Mouse (Mus musculus) midbrain, embryonic 12.5 days (tissue): ENCODE results near the gene Plxdc2. TPM values are rescaled to one million over a fixed set of nuclear protein-coding genes. Genes with fewer than 3 reads are reported as not detected.
"Not testable (repeated sequence)": the region's sequence is repeated elsewhere in the genome, so short reads cannot be mapped to it uniquely, and the experiment has no call there.

Experiments
- ATAC-seq: fragments of 200-750 bp; cut with Nextera tagmentation; 2 replicates; pipeline ENCODE4 v1.8.0; 2017; ENCODE audit warnings: low read depth, moderate TSS enrichment, moderate library complexity; ENCODE audit not compliant: low FRiP score
- H3K27ac ChIP-seq: fragments of 300-500 bp; sonication (generic); replicated peaks from 2 replicates; pipeline ENCODE4 v1.5.1; 2016; ENCODE audit warnings: mild to moderate bottlenecking
- H3K27me3 ChIP-seq: fragments of 300-500 bp; sonication (generic); 2 replicates; pipeline ENCODE4 v1.6.1; 2016; ENCODE audit warnings: mild to moderate bottlenecking
- H3K36me3 ChIP-seq: fragments of 300-500 bp; sonication (generic); 2 replicates; pipeline ENCODE4 v1.6.1; 2016
- H3K4me1 ChIP-seq: fragments of 300-500 bp; sonication (generic); 2 replicates; pipeline ENCODE4 v1.6.1; 2016
- H3K4me2 ChIP-seq: fragments of 300-500 bp; sonication (generic); replicated peaks from 2 replicates; pipeline ENCODE4 v1.6.1; 2016; ENCODE audit warnings: mild to moderate bottlenecking, moderate library complexity
- H3K4me3 ChIP-seq: fragments of 300-500 bp; sonication (generic); 2 replicates; pipeline ENCODE4 v1.5.1; 2016; ENCODE audit warnings: mild to moderate bottlenecking
- H3K9ac ChIP-seq: fragments of 300-500 bp; sonication (generic); replicated peaks from 2 replicates; pipeline ENCODE4 v1.6.1; 2016; ENCODE audit warnings: mild to moderate bottlenecking, moderate library complexity
- H3K9me3 ChIP-seq: fragments of 300-500 bp; sonication (generic); 2 replicates; pipeline ENCODE4 v1.6.1; 2016; ENCODE audit warnings: mild to moderate bottlenecking
- WGBS: fragments of 180-500 bp; shearing (Covaris S2); methylation state at CpG from one replicate; pipeline ENCODE4 v1.1.7; 2016; 5-methylcytosine and 5-hydroxymethylcytosine counted together
- polyA plus RNA-seq: library from polyadenylated mRNA; unstranded; fragments of >200 nt; fragmentation: Nextera tagmentation; extraction: Ambion mirVana; gene quantifications from 2 replicates; pipeline ENCODE4 v1.2.1, GENCODE M21; 2016

Plxdc2 gene
- polyA plus RNA-seq, 1 experiment from 2014 or later, result 22.2 TPM

DNA sequence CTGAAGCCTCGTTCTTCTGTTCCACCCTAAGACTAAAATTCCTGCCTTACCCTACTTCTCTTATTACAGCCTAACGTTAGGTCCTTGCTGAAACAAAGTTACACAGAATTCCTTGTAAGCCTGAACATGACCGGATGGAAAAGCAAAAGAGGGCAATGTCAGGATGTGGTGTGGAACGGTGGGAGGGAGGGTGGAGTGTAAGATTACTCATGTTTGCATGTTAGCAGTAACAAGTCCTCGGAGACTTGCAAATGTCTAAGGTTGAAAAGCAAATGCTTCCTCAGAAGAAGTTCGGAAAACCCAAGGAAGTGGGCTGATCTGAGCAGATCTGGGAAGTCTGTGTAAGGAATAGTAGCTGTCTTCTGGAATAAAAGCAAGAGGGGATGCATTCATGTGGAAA, 353.8 kb downstream of the Plxdc2 start:
- Histone ChIP-seq H3K9me3 (no peaks in the 10 kb centered on the region), H3K36me3 (no peaks in the 10 kb centered on the region), H3K4me1 (no peaks in the 10 kb centered on the region), H3K4me2 (no peak overlapping the region), H3K27ac (no peak overlapping the region), H3K27me3 (no peaks in the 10 kb centered on the region), H3K9ac (no peak overlapping the region), H3K4me3 (no peak overlapping the region)
- WGBS, result 82% methylated on average over 6 of the region's 6 CpGs
- ATAC-seq, result no peak

GRCm38 (mm10) chr2:16731033-16731432, 374.9 kb downstream of the Plxdc2 start:
- Histone ChIP-seq H3K4me3 (no peak overlapping the region), H3K4me1 (no peaks in the 10 kb centered on the region), H3K9me3 (no peaks in the 10 kb centered on the region), H3K27me3 (no peaks in the 10 kb centered on the region), H3K9ac (no peak overlapping the region), H3K36me3 (no peaks in the 10 kb centered on the region), H3K4me2 (no peak overlapping the region), H3K27ac (no peak overlapping the region)
- ATAC-seq, result no peak
- 90% methylated on average over 5 of the region's 5 CpGs for WGBS

DNA sequence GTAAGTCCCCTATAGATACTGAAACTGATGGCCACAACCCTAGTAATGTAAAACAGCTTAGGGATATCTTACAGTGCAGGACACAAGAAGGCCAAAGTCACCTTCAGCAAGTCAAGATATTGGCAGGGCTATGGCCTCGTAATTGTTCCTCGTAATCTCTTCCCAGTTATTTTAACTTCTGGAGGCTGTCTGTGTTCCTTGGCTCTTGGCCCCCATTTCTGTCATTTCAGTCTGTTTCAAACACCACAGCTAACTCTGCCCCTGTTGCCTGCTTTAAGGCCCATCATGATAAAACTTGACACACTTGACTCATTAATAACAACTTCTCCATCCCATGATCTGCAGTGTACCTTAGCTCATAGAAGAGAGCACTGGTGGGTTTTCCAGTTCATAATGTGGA, 378.3 kb downstream of the Plxdc2 start:
- Histone ChIP-seq H3K9me3 (no peaks in the 10 kb centered on the region), H3K4me3 (no peak overlapping the region), H3K27me3 (no peaks in the 10 kb centered on the region), H3K4me1 (no peaks in the 10 kb centered on the region), H3K9ac (no peak overlapping the region), H3K27ac (no peak overlapping the region), H3K4me2 (no peak overlapping the region), H3K36me3 (no peaks in the 10 kb centered on the region)
- WGBS, result 95% methylated on average over 2 of the region's 2 CpGs
- no peak for ATAC-seq

DNA sequence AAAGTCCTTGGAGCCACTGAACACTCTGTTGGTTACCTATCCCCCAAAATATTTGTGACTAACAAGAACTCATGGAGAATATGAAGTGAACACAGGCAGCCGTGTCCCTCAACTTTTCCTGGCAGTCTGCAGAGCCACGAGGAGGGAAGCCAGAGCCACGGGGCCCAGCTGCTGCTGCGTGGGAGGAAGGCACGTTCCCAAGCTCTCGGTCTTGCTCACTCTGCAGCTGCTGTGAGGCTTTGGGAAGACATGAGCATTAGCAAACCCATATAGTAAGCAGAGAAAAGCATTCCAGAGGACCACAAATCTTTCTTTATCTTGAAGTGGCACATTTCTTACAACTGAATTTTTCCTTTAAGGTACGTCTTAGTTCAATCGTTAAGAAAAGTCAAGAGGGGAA, 382.1 kb downstream of the Plxdc2 start:
- Histone ChIP-seq H3K9me3 (no peaks in the 10 kb centered on the region), H3K27me3 (no peaks in the 10 kb centered on the region), H3K4me1 (peaks cover 4% of the 10 kb centered on the region; the same call in 1 of the 2 replicates), H3K27ac (no peak overlapping the region), H3K4me3 (no peak overlapping the region), H3K36me3 (no peaks in the 10 kb centered on the region), H3K9ac (no peak overlapping the region), H3K4me2 (no peak overlapping the region)
- no peak for ATAC-seq
- WGBS, result 63% methylated on average over 8 of the region's 8 CpGs

DNA sequence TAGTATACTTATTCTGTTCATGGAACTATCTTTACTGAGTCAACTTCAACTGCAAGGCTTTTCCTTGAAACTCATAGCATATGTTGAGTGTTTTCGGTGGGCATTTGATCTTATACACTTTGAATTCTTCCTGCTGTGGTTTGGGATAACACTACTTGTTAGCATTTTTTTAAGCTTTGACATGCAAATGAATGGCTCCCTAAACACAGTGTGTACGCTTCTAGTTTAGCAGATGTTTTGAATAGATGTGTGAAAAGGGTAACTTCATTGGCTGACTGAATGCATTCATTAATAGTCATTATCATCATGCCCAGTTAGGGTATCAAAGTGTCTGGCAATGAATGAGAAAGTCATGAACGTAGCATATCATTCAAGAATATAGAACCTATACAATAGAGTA, 385.7 kb downstream of the Plxdc2 start:
- Histone ChIP-seq H3K4me3 (no peak overlapping the region), H3K27me3 (no peaks in the 10 kb centered on the region), H3K36me3 (no peaks in the 10 kb centered on the region), H3K27ac (no peak overlapping the region), H3K9me3 (no peaks in the 10 kb centered on the region), H3K4me1 (peaks cover 4% of the 10 kb centered on the region; the same call in 1 of the 2 replicates), H3K4me2 (no peak overlapping the region), H3K9ac (no peak overlapping the region)
- ATAC-seq, result no peak
- WGBS, result 62% methylated on average over 3 of the region's 3 CpGs

DNA sequence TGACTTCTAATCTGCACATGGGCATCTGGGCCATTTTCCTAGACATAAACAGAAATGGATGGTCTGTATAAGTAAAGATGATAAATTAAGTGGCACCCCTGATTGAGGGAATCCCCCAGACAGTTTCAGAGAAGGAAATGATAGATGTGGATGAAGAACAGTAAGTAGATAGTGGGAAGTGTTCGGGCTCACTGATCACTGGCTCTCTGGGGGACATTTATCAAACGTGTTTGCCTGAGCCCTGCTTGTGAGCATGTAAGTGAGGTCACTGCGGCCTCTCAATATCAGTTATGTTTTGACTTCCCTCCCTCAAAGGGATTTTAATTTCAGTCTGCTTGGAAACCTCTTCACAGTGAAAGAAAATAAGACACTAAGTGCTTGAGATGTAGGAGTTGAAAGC, 387.5 kb downstream of the Plxdc2 start:
- Histone ChIP-seq H3K27ac (no peak overlapping the region), H3K4me2 (no peak overlapping the region), H3K9me3 (no peaks in the 10 kb centered on the region), H3K27me3 (no peaks in the 10 kb centered on the region), H3K9ac (no peak overlapping the region), H3K4me3 (no peak overlapping the region), H3K4me1 (peaks cover 4% of the 10 kb centered on the region; the same call in 1 of the 2 replicates), H3K36me3 (no peaks in the 10 kb centered on the region)
- ATAC-seq, result no peak
- 85% methylated on average over 3 of the region's 3 CpGs for WGBS

- 84% methylated on average over 4 of the region's 4 CpGs for WGBS
- H3K27ac ChIP-seq, result no peak overlapping the region
- no peaks in the 10 kb centered on the region for H3K27me3 ChIP-seq
- H3K4me3 ChIP-seq, result no peak overlapping the region
- H3K36me3 ChIP-seq, result no peaks in the 10 kb centered on the region
- no peaks in the 10 kb centered on the region for H3K4me1 ChIP-seq
- no peak overlapping the region for H3K9ac ChIP-seq
- no peak for ATAC-seq
- no peak overlapping the region for H3K4me2 ChIP-seq
- no peaks in the 10 kb centered on the region for H3K9me3 ChIP-seq
These were observed 393.3 kb downstream of the Plxdc2 start for GRCm38 (mm10) chr2:16749302-16749909.

GRCm38 (mm10) chr2:16757158-16757557, 401.1 kb downstream of the Plxdc2 start:
- H3K4me3 ChIP-seq, result no peak overlapping the region
- H3K27me3 ChIP-seq, result no peaks in the 10 kb centered on the region
- H3K9ac ChIP-seq, result no peak overlapping the region
- no peak for ATAC-seq
- H3K4me1 ChIP-seq, result no peaks in the 10 kb centered on the region
- WGBS, result 84% methylated on average over 2 of the region's 2 CpGs
- H3K36me3 ChIP-seq, result no peaks in the 10 kb centered on the region
- no peak overlapping the region for H3K27ac ChIP-seq
- H3K9me3 ChIP-seq, result no peaks in the 10 kb centered on the region
- no peak overlapping the region for H3K4me2 ChIP-seq

DNA sequence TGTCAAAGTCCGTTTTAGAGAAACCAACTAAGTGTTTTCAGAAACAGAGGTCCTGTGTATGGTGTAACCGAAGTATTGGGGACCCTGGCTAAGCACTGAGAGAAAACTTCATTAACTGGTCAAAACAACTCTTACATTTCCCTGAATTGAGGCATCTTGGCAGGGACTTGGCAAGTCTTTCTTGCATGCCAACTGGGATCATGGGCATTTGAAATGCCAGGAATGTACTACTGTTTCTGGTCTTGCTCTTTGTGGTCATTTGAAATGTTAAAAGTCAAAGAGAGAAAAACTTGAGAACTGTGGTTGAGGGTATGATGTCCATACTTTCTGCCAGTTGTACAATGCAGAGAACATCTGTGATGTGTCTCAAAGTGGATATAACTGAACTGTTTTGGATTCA, 403.7 kb downstream of the Plxdc2 start:
- Histone ChIP-seq H3K9me3 (no peaks in the 10 kb centered on the region), H3K4me2 (no peak overlapping the region), H3K9ac (no peak overlapping the region), H3K4me3 (no peak overlapping the region), H3K4me1 (no peaks in the 10 kb centered on the region), H3K36me3 (no peaks in the 10 kb centered on the region), H3K27me3 (no peaks in the 10 kb centered on the region), H3K27ac (no peak overlapping the region)
- 94% methylated on average over 2 of the region's 2 CpGs for WGBS
- ATAC-seq, result no peak

DNA sequence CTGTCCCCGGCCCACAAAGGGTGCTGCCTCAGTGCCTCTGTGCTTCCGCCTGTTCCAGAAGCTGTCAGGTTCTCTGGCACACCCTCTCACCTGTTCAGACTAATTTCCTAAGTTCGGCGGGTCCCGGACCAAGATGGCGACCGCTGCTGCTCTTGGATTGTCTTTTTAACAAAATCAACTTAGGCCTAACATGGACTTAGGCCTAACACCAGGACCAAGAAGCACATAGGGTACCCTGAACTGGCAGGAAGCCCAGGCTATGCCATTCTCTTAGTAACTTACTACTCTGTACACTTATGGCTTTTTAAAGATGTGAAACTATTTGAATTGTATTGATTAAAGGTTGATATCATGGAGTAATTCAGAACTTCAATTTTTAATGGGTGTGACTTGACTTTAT, 413.0 kb downstream of the Plxdc2 start:
- H3K27ac ChIP-seq, H3K4me2 ChIP-seq, H3K4me3 ChIP-seq, ATAC-seq, H3K36me3 ChIP-seq, H3K9me3 ChIP-seq, H3K4me1 ChIP-seq, H3K27me3 ChIP-seq, H3K9ac ChIP-seq: not testable (repeated sequence)
- WGBS, result 98% methylated on average over 5 of the region's 7 CpGs

DNA sequence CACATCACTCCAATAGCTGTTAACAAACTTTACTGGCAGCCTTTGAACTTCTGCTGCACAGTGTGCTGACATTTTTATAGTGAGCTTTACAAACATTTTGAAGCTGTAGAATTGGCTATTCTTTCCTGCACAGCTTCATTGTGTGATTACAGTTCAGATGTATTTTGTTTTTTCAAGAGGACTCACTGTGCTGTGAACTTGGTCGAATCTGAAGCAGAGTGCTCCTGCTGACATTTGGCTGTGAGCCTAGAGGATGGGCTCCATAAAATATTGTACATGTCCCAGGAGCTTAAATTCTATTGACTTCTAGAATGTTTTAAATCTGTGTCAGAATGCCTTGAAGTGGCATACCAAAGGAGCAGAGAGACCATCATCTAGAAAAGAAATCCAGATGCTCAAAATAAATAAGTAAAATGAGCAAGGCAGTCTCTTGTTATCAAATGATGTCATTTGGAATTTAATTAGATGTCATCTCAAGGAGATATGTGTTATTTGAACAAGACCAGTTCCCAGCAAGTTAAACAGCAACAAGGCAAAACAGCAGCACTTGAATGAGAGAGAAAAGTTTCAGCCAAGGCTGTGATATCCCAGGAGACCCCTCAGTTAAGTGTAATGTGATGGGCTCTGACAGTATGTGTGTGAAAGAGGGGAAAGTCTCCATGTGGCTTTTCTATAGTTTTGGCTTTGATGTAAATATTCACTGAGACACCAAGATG, 417.5 kb downstream of the Plxdc2 start:
- Histone ChIP-seq H3K36me3 (no peaks in the 10 kb centered on the region), H3K27me3 (no peaks in the 10 kb centered on the region), H3K9me3 (no peaks in the 10 kb centered on the region), H3K4me2 (no peak overlapping the region), H3K9ac (no peak overlapping the region), H3K4me1 (no peaks in the 10 kb centered on the region), H3K4me3 (no peak overlapping the region), H3K27ac (no peak overlapping the region)
- ATAC-seq, result no peak
- 48% methylated on average over 1 of the region's 1 CpGs for WGBS

GRCm38 (mm10) chr2:16774114-16774433, 418.0 kb downstream of the Plxdc2 start:
- Histone ChIP-seq H3K9ac (no peak overlapping the region), H3K4me1 (no peaks in the 10 kb centered on the region), H3K4me2 (no peak overlapping the region), H3K27me3 (no peaks in the 10 kb centered on the region), H3K4me3 (no peak overlapping the region), H3K27ac (no peak overlapping the region), H3K36me3 (no peaks in the 10 kb centered on the region), H3K9me3 (no peaks in the 10 kb centered on the region)
- WGBS, result 64% methylated on average over 3 of the region's 3 CpGs
- no peak for ATAC-seq

DNA sequence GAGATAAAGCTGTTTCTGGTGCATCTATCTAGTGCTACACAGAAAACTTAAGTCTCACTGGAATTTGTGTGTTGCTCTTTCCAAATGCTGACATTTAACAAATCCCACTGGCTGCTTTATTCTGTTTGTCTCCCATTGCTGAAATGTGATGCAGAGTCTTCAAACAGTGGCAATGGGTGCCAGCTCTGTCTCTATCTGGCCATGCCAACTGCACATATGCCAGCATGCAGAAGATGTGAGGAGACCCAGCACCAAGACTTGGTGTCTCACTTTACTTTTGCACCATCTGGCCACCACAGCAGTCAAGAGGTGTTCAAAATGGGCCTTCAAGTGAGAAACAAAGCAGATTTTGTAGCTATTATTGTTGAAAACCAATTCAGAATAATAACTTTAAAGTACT, 439.2 kb downstream of the Plxdc2 start:
- Histone ChIP-seq H3K27me3 (no peaks in the 10 kb centered on the region), H3K27ac (no peak overlapping the region), H3K4me1 (no peaks in the 10 kb centered on the region), H3K4me3 (no peak overlapping the region), H3K9me3 (no peaks in the 10 kb centered on the region), H3K36me3 (no peaks in the 10 kb centered on the region), H3K9ac (no peak overlapping the region), H3K4me2 (no peak overlapping the region)
- no peak for ATAC-seq
